Mouse (Mus musculus): ENCODE measurements around the gene Kcnj6.

- no peak for TF ChIP-seq HCFC1 (IDR thresholded peaks at IDR 0.05; ENCODE audit: borderline replicate concordance, insufficient read depth, low read length)
- TF ChIP-seq CHD2 (IDR thresholded peaks at IDR 0.05; ENCODE audit: low read depth, low read length): no peak
- no peak for TF ChIP-seq ZNF384 (IDR thresholded peaks at IDR 0.05; ENCODE audit: low read depth, low read length)
- TF ChIP-seq ZC3H11A (IDR thresholded peaks at IDR 0.05; ENCODE audit: borderline replicate concordance, low read depth, low read length): no peak
- TF ChIP-seq MAFK (IDR thresholded peaks at IDR 0.05; ENCODE audit: insufficient read depth, low read depth, low read length): no peak
Measured at GRCm38 (mm10) chr16:94701141-94701540, 296.4 kb downstream of the Kcnj6 start.

Data from ES-E14 (cell line).